22 mouse cellular contexts compared by ENCODE assay signal in the genomic region with DNA sequence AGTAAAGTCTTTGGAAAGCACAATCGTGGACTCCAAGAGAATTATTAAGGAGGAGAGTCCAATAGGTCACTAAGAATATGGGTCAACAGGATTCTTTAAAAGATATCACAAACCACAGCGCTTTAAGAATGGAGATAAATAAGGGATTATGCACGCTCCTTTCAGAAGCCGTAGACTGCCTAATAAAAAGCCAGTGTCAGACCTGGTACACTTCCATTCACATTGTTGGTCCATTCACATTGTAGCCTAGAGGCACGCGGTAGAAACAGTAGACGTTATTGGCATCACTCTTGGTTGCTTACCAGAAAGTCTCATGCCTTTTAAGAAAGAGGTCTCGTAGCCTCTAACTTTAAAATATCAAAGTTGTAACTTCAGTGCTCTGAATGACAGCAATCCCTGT. TPM values are rescaled to one million over a fixed set of nuclear protein-coding genes. Genes with fewer than 3 reads are reported as not detected.
"Had no signal": no experiment of that assay in that cellular context is flagged by ENCODE, and none has a peak within 500 bp of the region (broad histone marks: within the 10 kb centered on the region; RNA-seq: fewer than 3 reads in every experiment).

No protein-coding gene starts in this region.

- ATAC-seq: forebrain, embryonic 16.5 days; hindbrain, postnatal 0 days; intestine, embryonic 16.5 days had no signal

- H3K4me3 ChIP-seq: heart, adult 2 months; heart, embryonic 13.5 days; heart, embryonic 15.5 days; hindbrain, embryonic 12.5 days; hindbrain, embryonic 15.5 days; kidney, embryonic 15.5 days; limb, embryonic 13.5 days; limb, embryonic 15.5 days had no signal

- DNase-seq: gastrocnemius, postnatal 14 days; gastrocnemius, postnatal 36 days; heart, adult 11 months; heart, adult 2 months; heart, postnatal 36 days; kidney, adult 11 months; layer of hippocampus, adult 9-11 months; layer of hippocampus, postnatal 36 days; left cerebral cortex, postnatal 4 days had no signal

- H3K4me1 ChIP-seq: heart, embryonic 13.5 days; heart, embryonic 15.5 days; hindbrain, embryonic 12.5 days; hindbrain, embryonic 15.5 days; kidney, embryonic 15.5 days; limb, embryonic 13.5 days; limb, embryonic 15.5 days had no signal

- H3K9ac ChIP-seq: heart, embryonic 13.5 days; heart, embryonic 15.5 days; hindbrain, embryonic 12.5 days; hindbrain, embryonic 15.5 days; kidney, embryonic 15.5 days; limb, embryonic 13.5 days; limb, embryonic 15.5 days had no signal

- H3K36me3 ChIP-seq: heart, embryonic 13.5 days; heart, embryonic 15.5 days; hindbrain, embryonic 12.5 days; hindbrain, embryonic 15.5 days; kidney, embryonic 15.5 days; limb, embryonic 13.5 days; limb, embryonic 15.5 days had no signal

- H3K27ac ChIP-seq: heart, adult 2 months; heart, embryonic 13.5 days; heart, embryonic 15.5 days; hindbrain, embryonic 12.5 days; hindbrain, embryonic 15.5 days; hindbrain, postnatal 0 days; kidney, embryonic 15.5 days; kidney, postnatal 0 days; limb, embryonic 13.5 days; limb, embryonic 15.5 days had no signal

- H3K4me2 ChIP-seq: heart, embryonic 11.5 days; heart, embryonic 13.5 days; heart, embryonic 15.5 days; hindbrain, embryonic 12.5 days; hindbrain, embryonic 15.5 days; kidney, embryonic 15.5 days; limb, embryonic 13.5 days; limb, embryonic 15.5 days had no signal

- H3K27me3 ChIP-seq: heart, embryonic 13.5 days; heart, embryonic 15.5 days; hindbrain, embryonic 12.5 days; hindbrain, embryonic 15.5 days; kidney, embryonic 15.5 days; limb, embryonic 15.5 days had no signal

- H3K9me3 ChIP-seq: heart, embryonic 13.5 days; heart, embryonic 15.5 days; hindbrain, embryonic 12.5 days; hindbrain, embryonic 15.5 days; kidney, embryonic 15.5 days; limb, embryonic 13.5 days; limb, embryonic 15.5 days had no signal

RNA-seq across cellular contexts. Expression of gene Cdh6, which starts 8.0 kb away (rescaled TPM):
- total RNA-seq: hematopoietic stem cell, adult 5-6 weeks had no signal
